Mouse (Mus musculus) cerebellum, postnatal 4 days (tissue): Measurements from ENCODE around the gene A930009A15Rik.

Experiments
- DNase-seq, 2 experiments: peaks; one replicate each; pipeline ENCODE4 v3.0.0; 2022; ENCODE audit warnings: low spot score in 2 of 2, mixed read lengths in 1 of 2

The A930009A15Rik gene

DNA sequence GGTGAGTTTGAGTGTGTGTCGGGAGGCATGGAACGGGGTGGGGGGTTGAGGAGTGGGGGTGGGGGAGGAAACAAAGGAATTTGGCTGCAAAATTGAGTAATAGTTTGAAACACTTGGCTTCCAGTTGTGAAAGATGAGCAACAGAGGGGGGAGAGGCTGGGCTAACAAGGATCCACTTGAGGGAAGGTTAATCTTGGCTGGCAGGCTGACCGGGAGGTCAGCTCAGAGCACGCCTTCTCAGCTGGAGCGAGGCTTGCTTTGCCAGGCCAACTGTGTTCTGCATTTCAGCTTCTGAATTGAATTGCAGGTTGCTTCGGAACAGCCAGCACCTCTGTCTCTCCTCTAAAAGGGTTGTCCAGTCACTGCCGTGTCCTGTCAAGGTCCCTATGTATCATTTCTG, 9.7 kb downstream of the A930009A15Rik start:
- DNase-seq: no peak

DNA sequence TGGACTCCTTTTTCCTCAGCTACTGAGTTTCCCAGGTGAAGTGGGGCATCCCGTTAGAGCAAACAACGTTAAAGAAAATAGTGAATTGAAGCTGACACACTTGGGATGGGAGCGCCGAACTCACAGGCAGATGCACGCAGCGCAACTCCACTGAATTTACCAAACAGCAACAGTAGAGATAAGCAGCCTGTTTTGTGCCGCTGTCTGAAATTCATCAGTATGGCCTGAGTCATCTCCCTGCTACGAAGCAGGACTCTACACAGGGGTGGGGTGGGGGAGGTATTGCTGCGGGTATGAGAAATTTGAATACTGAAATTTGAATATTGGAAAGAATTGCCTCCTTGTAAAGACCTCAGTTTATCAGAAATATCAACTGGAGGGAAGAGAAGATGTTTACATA, 12.2 kb downstream of the A930009A15Rik start:
- no peak for DNase-seq

DNA sequence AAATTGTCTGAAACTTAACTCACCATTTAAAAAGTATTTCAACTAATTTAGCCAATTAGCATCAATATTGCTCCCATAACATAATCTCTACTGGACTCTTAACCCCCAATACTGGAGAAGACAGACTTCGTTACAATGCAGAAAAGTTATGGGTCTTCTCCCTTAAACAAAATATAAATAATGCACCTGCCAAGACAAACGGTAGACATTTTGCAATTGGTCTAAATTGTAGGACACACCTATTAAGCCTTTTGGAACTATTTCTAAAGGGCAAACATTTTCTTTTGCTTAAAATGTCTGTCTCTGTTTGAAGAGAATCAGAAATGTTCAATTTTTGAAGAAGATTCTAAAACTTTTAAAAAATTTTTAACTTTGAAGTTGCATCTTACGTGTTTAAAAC, 13.3 kb downstream of the A930009A15Rik start:
- DNase-seq: no peak

DNA sequence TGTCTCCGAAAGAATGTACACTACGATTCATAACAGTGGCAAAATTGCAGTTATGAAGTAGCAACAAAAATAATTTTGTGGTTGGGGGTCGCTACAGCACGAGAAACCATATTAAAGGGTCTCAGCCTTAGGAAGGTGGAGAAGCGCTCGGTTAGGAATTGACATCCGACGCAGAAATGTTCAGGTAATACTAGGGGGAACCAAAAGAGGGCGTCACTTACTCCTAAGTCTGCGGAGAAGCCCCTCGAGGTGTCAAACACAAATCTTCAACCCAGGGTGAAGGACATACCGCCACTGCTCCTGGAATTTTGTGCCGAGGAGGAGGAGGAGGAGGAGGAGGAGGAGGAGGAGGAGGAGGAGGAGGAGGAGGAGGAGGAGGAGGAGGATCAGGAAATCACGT, 14.9 kb downstream of the A930009A15Rik start:
- DNase-seq: no peak

DNA sequence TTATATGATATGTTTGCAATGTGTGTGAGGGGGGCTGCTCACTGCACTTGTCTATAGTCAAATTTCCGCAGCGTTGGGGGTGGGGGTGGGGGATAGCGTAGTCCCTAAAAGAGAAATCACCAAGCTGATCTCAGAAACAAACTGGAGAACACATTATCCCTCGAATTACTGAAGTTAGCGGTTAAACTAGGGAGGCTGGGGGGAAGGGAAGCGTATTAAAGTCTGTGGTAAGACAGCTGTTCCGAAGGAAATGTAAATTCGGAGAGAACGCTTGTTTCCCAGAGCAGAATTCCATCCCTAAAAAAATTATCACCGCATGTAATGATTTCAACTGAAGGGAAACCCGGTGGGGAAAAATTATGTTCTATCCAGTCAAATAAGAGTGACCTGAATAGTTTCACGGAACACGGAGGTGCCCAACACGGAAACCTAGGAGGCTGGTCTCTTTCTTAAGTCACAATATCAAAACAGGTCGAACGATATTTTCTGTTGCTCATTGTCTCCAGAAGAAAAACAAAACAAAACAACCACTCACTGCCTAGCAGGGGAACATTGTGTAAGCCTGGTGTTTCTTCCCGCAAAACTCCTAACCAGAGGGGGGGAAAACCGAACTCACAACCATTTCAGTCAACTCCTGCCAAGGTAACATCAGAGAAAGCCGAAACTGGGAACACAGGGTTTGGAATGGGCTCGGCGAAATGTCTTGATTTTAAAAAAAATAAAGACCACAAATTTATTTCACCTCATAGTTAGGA, 15.9 kb downstream of the A930009A15Rik start:
- DNase-seq: no peak

DNA sequence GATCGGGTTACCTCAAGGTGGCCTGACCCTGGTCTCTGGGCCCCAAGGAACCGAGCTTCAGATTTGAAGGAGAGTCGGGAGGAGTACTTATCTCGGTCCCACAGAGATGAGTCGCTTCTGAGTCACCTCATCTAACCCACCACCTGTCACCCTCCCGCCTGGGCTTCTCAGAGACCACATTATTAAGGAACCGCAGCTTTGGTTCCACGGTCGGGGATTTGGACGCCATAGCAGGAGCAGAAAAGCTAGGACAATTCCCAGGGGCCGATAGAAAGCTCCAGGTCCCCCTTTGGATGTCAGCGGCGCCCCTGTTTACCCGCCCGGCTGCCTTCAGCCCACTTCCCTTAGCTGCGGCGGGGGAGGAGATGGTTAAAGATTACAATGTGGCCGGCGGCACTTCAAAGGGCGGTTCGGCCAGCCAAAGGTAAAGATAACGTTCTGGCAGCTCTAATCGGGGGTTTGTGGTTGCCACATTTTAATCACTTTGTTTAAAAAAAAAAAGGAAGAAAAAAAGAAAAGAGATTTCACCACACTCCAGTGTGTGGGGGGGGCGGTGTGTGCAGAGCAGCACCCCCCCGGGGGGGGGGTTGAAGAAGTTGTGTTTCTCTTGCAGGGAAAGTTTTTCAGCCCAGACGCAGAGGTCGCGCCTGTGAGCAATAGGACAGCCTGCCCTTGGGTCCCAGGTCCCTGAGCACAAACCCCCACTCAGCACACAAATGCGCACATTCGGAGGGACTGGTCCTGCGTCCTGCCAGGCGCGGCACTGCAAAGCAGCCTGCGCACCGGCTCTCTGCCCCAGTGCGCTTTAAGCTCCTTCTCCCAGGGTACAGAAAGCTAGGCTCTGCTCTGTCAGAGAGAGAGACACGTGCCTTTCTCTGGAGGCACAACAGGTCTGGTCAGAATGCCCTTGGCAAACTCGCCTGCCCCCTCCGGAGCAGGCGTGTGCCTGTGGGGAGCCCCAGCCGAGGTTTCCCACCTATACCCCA, 16.8 kb downstream of the A930009A15Rik start:
- peak in 1 of 2 experiments; percentile 17 for DNase-seq

DNA sequence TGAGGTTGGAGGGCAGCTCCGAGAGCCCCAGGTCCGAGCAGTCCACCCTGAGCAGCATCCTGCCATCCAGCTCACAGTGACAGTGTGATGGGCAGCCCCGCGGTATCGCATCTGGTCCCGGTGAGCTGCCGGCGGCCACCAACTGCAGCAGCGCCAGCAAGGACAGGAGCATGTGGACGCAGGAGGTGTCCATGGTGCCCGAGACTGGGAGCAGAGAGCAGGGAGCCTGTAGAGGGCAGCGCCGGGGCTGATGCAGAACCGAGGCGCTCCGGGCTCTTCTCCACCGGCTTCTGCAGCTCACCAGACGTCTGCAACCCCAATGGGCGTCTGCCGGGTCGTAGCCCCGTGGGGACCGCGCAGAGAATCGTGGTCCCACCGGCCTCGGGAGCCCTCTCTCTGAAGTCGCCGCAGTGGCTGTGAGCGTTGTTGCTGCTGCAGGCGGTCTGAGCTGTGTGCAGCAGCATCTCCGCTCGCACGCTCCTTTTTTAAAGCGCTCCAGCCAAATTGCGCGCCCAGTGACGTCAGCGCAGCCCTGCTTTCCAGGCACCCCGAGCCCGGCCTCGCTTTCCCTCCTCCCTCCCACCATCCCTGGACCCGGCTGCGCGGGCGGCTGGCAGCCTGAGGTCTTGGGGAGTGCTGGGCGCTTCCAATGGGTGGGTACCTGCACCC, 17.6 kb downstream of the A930009A15Rik start, which contains the start of gene Lgr5:
Gene Lgr5, minus strand, starts transcription at position 480 of the 669 bp plus-strand sequence.
- DNase-seq: peak; percentile 41 to 66

DNA sequence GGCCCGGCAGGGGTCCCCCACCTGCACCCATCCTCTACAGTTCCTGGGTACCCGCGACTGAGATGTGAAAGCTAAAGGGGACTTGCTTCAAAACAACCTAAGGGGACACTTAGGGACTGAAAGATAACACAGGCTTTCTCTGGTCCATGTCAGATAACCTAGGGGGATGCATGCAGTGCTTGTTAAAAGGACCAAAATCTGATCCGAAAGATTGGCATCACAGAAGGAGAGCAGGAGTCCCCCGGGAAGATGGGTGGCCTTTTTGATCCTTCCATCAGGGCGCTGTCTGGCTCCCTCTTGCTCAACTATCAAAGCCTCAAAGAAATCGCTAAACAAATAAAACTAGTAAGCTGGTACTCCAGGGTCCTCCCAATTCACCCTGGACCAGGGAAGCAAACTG, 18.2 kb downstream of the A930009A15Rik start:
- no peak for DNase-seq

DNA sequence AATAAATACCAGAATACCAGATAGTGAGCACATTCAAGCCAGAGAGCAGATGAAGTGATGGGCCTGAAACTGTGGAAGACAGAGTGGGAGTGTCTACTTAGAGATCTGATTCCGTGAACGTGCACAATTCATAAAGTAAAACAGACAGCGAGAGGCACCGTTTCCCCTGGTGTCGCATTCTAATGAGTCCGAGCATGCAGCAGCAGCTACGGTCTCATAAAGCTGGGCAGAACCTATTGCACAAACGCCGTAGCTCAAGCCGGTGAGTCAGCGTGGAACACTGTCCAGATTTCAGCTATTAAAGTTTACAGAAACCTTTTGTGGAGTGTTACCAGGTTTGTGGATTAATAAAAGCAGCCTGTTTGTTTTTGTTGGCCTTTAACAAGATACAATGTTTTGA, 23.4 kb downstream of the A930009A15Rik start:
- DNase-seq: no peak

DNA sequence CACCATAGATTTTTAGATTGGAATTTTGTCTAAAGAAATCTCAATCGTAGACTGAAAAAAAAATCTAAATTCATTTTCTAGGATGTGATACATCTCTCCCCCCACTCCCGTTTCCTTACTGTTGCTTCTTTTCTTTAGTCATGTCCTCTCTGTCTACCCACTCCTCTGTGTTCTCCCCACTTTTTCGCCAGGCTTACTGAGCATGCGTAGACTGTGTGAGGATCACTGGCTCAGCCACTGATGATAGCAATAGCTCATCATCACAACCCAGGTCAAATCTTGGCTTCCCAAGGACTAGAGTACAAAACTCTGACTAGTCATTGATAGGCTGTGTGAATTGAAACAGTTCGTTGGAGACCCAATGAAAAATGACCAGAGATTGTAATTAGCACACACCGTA, 23.9 kb downstream of the A930009A15Rik start:
- no peak for DNase-seq

DNA sequence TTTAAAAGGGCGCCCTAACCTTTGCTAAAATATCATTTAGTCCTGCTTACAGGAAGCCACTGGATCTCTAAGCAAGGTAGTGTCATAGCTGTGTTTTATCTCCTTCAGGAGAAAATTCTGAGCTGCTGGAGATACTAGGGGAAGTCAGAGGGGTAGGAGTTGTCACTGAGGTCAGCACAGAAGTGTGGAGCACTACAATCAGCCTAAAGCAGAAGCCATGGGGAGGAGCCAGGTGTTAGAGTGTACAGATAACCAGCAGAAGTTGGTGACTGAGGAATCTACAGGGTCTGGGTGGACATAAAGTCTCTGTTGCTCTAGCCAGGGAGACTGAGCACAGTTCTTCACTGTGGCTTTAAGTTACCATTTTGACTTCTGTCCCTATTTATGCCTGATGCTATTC, 26.0 kb downstream of the A930009A15Rik start:
- no peak for DNase-seq

DNA sequence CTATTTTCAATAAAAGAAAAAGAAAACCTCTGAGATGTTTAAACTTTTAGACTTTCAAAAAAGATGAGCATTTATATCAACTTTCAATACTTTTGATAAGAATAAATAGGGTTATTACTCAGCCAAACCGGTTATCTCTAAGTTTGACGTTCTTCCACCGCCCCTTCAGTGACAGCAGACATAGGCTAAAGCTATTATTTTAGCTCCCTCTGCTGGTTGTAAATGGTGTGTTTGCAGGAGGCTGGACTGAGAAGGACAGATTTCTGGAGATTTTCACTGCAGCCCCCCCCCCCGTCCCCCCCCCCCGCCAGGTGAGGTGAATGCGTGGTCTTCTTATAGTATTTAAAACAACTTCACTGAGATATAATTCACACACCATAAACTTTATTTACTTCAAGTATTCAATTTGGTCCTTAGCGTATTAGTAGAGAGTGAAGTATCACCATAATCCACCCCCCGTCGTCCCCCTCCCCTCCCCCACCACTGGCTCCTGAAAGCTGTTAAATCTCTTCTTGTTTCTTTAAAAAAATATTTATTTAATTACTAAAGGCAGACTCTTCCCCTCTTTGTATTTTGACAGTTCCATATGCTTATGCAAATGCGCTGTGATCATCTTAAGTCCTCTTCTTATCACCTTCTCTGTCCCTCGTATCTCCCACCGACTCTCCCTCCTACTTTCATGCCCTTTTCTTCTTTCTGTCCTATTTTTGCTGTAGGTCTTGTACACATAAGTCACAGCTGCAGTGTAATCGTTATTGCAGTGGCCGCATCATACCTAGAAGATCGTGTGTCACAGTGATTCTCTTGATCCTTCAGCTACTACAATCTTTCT, 47.9 kb downstream of the A930009A15Rik start:
- DNase-seq: peak in 1 of 2 experiments; percentile 17

DNA sequence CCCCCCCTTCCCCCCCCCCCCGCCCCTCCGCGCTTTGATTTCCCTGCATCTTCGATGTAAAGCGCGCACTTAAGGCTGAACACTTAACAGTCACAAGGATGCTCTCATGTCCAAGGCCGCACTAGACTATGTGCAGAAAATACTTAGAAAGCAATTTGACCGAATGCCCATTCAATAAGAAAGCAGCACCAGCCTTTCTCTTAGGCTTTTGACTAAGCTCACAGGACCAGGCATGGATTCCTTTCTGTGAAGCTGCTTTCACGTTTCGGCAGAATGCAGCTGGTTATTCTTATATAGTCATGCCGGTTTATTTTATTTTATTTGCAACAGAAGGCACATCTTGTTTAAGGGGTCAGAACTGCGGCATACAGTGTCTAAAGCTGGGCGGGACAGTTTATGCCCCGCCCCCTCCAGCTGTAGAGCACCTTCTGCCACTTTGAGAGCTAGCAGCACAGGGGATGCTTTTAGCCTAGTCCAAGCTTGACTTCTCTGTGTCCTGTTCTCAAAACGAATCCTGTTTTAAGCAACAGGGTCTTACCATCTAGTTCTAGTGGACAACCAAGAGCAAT, 48.6 kb downstream of the A930009A15Rik start:
- DNase-seq: no peak

DNA sequence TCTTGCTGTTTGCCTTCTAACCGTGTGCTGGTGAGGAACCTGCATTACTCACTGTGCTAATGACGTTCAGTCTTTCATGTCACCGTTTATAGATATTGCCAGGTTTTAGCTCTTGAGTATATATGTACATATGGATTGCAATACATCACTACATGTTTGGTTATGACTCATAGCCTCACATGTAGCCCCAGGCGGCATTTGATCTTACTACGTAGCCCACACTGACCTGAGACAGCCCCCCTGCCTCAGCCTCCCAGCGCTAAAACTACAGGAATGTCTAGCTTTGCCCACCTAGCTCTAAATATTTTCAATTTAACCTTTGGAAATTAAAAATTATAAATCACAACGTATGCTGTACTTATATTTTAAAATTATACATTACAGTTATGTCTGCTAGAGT, 53.7 kb downstream of the A930009A15Rik start:
- no peak for DNase-seq

DNA sequence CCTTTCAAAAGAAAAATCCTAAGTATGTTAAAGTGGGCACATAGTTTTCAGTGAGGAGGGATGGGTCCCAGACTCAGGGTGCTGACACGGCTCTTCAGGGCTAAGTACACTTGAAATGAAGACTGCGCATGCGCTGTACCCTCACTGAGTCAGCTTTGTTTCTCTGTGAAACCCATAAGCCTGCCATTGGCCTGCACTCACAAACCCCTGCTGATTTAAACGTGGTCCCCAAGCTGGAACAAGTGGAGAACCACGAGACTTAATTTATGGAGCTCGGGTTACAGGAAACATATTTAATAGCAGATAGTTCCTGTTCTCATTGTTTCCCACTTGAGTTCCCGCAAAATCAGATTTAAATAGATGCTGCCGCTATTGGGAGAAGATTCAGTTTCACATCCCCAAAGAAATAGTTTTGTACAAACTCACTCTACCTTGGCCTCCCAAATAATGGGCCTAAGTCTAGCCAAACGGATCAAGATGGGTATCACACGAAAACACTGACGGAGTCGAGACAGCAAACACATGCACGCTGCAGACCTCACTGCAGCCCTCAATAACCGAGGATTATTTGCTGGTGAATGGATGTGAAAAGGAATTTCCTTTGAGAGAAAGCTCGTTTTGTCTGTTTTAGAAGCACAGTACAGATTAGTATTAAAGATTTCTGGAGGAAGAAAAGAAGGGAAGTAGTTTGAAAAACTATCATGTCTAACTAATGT, 54.3 kb downstream of the A930009A15Rik start:
- DNase-seq: no peak

DNA sequence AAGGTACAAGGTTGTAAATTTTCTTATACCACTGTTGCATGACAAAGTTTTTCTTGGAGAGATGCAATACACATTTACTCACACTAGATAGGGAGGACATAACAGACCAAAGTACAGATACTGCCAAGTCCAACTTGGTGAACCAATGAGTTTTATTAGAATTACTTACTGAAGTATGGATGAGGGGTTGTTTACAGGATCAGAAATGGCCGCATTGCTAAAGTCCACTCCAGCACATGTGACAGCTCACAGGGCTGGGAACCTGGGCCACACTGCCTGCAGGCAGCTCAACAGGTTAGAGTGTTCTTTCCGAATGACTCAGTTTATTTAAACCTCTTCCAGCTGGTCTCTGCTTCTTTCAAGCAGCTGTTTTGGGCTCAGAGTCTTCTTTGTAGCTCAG, 55.2 kb downstream of the A930009A15Rik start:
- no peak for DNase-seq

DNA sequence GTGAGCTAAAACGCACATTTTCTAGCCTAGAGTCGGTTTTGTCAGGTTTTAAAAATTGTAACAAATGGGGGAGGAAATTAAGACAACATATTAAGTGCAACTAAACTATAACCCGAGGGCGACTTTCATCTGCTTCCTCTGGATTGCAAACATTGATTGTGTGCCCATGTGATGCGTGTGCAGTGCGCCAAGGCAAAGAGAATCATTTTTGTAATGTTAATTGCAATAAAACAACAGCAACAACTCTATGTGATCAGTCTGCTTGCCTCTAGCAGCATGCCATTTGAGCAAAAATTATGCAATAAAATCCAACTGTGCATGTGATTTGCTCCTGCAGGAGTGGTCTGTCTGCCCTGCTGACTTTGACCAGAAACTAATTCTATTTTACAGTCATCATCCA, 56.9 kb downstream of the A930009A15Rik start:
- no peak for DNase-seq
